Mouse (Mus musculus): Measurements from ENCODE around the gene Atp9a.

Gene Atp9a

DNA sequence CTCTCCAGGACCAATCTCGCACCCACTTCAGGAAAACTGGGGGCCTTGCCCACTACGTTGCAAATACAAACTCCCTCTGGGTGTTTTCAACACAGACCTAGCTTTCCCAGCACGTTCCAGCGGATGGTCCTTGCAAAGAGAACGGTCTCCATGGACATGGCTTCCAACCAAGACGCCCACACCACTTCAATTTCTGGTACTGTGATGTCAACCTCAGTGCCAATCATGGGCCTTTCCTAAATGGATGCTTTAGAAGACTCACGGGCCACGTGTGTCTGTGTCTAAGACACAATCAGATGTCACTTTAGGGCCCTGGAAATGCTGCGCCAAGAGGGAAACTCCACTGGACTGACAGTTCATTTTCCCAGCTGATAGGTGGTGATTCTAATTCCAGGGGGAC lies 60.7 kb downstream of the Atp9a start:
- no peak for DNase-seq (ENCODE audit: low spot score)

DNA sequence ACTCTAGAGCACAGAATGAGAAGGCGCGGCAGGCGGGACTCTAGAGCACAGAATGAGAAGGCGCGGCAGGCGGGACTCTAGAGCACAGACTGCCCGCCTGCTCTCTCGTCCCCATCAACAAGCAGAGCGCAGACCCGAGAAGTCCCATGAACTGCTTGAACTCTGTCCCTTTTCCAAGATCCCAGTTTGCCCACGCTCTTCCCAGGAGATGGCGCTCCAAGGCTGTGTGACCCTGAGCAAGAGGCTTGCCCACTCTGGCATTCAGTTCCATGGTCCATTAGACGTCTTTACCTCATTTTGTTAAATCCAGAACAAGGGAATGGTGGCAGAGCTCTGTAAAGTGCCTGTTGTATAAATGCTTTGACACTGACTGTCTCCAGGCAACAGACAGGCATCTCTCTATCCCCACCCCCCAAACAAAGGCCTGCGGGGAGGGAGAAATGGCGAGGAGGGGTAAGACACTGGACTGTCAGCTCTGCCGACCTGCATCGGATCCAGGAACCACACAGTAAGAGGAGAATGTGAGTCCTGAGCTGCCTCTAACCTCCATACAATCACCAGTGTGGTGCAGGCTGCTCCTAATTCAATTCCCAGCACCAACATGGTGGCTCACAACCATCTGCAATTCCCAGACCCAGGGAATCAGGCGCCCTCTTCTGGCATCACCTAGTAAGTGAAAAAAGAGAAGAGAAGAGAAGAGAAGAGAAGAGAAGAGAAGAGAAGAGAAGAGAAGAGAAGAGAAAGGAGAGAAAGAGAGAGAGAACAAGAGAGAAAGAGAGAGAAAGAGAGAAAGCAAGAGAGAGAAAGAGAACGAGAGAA lies 62.6 kb downstream of the Atp9a start:
- DNase-seq (ENCODE audit: low spot score) = no peak

DNA sequence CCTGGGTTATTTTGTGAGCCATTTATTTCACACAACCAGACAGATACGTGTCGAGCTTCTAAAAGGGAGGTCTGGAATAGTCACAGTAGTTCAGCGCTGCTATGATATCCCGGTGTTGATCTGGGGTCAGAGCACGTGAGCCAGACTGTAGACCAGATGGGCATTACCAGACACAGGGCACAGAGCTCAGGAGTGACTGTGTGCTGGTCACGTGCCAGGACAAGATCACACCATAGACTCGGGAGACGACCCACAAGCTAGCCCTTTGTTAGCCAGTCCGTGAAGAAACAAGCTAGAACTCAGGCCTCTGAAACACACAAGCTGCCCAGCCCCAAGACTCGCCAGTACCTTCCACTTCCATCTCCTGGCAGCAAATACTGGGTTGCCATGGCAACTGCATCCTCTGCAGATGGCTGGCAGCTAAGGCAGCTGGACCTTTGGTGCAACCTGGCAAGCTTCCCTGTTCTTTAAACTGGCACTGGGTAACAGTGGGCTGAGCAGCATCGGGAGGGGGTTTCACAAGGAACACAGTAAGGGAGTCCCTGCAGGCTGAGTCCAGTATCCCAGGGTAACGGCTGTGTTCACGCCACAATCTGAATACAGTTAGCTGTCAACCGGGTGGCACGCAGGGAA lies 63.4 kb downstream of the Atp9a start:
- no peak for DNase-seq (ENCODE audit: low spot score)

DNA sequence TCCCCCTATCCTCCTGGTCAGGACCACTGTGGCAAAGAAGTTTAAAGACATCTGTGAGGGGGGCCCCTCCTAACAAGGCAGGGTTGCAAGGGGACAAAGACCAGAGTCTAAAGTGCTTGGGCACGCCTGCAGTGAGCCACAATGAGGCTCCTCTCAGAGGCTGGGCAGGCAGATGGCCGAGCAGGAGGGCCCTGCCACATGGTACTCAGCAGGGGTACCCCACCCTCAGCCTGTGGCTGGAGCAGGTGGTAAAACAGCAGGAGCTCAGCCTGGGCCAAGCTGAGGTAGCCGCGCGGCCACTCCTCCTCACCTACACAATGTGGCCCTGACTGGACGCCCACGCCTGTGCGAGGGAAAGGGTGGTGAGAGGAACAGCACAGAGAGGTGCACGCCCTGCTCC lies 64.6 kb downstream of the Atp9a start:
- no peak for DNase-seq (ENCODE audit: low spot score)

DNA sequence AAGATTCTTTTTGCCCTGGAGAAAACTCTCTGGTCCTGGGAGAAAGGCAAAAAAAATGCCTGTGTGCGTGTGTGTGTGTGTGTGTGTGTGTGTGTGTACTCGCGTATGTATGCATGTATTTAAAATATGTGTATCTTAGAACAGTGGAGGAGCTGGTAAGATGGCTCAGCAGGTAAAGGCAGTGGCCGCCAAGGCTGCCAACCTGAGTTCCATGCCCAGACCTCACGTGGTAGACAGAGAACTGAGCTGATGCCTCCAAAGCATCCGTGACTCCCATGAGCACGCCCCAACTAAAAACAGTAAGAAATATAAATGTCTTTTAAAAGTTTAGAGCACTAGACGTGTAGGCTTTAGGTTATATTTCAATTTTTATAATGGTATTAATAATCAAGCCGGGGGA lies 70.5 kb downstream of the Atp9a start:
- no peak for DNase-seq (ENCODE audit: low spot score)

DNA sequence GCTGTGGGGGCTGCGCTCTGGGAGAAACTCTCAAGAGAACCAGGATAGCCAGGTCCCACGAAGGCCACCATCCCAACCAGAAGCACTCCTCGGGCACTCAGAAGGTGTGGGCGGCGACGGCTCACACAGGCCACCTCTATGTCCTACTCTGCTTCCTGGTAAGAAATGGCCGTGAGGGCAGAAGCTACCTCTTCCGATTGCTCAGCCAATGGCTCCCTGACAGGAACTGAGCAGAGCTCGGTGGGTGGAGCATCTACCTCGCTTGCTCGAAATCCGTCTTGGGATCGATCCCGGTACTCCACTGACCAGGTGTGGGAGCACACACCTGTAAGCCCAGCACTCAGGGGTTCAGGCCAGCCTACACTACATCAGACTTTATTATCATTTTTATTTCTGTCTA lies 72.0 kb downstream of the Atp9a start:
- DNase-seq (ENCODE audit: low spot score) = no peak

DNA sequence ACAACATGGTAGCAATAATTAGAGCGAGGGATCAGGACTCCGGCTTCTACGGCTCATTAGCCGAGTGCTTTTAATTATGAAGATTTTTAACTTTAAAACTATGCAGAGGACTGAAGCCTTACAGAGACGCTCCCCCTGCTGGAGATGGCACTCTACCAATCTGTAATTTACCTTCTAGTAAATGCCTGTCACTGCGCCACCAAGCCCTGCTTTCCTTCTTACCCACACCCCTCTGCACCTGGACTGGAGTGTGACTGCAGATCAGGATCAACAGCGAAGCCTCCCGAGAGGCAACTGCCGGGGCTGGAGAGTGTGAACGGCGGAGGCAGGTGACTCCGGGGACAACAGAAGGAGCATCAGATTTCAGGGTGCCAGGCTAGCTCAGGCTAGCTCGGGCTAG lies 72.4 kb downstream of the Atp9a start:
- DNase-seq (ENCODE audit: low spot score) = no peak

DNA sequence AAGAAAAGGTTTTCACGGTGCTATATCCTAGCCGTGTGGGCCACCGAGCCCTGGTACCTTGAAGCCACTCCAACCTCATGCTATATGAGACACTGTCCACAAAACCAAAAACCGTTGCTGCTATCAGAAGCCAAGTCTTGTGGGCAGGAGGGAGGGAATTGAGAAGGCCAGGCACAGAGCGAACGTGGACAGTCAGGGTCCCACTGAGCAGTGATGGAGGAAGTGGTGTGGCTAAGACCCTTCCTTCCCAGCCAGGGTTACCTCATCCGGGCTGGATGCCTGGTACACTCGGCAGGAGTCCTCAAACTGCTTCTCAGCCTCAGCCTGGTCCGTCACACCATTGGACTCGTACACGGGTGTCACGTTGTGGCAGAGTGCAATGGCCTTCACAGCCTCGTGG lies 74.5 kb downstream of the Atp9a start:
- DNase-seq (ENCODE audit: low spot score) = no peak

DNA sequence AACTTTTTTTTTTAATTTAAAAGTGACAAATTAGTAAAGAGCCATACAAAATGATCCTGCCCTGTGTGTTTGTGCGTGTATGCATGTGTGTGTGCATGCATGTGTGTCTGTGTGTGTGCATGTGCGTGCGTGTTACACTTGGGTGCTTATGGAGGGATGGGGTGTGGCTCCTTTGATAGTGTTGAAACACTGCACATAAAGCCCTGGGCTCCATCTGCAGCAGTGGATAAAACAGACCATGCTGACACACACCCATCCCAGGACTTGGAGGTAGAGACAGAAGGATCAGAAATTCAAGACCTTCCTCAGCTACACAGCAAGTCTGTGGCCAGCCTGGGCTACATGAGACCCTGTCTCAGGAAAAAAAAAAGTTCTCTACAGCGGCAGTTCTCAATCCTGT lies 76.5 kb downstream of the Atp9a start:
- DNase-seq (ENCODE audit: low spot score) = no peak

DNA sequence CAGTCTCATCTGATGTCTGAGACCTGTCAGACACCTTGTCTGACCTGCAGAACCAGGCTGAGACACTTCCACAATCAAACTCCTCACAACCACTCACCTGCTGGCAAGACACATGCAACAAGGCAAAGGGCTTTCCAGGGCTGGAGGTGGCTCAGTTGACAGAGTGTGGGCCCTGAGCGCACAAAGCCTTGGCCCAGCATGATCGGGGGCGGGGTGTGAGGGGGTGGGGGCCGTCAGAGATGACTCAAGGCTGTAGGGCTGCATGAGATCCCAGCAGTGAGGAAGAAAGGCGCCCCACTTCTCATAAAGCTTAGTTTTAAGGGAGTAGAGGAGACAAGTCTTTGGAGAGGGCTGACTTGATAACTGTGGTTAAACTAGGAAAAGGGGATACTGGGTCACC lies 78.5 kb downstream of the Atp9a start:
- no peak for DNase-seq (ENCODE audit: low spot score)

DNA sequence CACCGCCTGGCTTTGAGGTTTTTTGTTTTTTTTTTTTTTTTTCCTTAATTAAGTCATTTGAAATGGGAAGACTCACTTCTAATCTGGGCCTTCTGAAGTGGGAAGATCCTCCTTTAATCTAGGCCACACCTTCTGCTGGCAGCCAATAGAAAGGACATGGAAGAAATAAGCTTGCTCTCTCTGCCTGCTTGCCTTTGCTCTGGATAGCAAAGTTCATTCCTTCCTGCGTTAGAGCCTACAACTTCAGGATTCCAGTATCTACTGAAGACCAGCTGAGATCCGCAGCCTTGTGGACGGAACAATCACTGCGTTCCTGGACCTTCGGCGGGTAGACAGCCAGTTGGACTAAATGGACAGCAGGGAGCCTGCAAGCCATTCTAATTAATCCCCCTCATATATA lies 79.0 kb downstream of the Atp9a start:
- DNase-seq (ENCODE audit: low spot score) = no peak

DNA sequence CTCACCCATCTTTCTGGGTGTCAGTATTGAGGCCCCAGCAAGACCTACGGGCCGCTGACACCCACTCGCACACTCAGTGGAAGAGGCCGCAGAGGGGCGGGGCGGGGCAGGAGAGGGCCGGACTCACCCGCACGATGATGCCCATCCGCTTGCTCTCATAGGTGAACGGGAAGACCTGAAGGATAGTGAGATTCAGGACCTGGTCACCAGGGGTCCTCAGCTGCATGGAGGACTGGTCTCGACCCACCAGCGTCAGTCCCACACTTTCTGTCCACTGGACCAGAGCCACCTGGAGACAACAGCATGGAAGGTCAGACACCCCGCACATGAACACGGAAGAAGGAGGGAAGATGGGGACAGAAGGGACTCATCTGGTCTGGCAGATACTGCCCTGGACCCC lies 80.4 kb downstream of the Atp9a start:
- no peak for DNase-seq (ENCODE audit: low spot score)

DNA sequence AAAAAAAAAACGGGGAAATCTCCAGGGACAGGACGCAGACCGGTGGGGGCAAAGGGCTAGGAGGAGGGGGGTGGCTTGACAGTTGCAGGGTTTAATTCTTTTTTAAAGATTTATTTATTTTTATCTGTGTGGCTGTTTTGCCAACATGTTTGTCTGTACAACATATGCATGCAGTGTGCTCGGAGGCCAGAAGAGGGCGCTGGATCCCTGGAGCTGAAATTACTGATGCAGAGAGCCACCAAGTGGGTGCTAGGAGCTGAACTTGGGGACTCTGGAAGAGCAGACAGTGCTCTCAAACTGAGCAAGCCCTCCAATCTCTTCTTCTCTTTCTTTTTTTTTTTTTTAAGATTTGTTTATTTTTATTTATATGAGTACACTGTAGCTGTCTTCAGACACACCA lies 81.9 kb downstream of the Atp9a start:
- no peak for DNase-seq (ENCODE audit: low spot score)

DNA sequence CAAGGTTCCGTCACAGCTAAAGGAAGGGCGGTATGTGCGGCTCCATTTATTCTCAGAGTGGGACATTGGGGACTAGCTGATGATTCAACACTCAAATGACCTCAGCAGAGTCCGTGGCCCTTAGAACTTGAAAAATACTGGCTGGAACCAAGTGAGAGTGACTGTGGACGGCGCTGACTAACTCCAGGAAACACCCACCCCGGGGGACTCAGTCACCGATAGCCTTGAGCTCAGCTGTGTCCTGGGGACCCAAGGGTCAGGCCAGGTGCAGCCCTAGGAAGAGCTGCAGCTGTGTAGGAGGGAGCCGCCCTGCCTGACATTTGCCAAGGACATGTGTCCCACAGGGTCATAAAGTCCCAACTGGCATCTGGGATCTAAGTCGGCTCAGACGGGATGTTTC lies 83.7 kb downstream of the Atp9a start:
- DNase-seq (ENCODE audit: low spot score) = no peak

DNA sequence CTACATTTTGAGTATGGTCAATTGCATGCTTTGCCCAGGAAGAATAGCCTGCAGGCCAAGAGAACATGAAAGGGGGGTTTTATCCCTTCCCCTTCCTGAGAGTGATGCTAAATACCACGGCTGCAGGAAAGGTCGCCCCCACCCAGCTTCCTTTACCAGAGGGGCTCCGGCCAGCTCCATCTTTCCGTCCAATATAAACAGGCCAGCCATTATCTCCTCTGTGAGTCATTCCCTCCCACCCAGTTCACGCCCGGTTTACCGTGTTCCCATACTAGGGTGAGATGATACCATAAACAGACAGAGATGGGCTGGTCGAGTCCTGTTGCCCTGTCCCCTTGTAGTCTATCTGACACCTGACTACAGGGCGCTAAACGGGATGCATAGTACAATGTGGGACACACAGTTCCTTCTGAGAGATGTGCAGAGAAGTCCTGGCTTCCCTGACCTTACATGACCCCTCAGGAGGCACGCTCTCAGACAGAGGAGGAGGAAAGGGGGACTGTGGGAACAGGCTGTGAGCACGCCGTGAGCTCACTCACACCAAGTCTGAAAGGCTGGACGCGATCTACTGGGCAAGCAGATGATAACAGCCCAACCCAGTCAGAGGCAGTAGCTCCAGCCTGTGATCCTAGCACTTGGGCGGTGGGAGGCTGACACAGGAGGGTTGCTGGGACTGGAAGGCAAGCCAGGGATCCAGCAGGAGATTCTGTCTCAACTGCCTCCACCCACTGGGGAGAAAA lies 85.5 kb downstream of the Atp9a start:
- no peak for DNase-seq (ENCODE audit: low spot score)

DNA sequence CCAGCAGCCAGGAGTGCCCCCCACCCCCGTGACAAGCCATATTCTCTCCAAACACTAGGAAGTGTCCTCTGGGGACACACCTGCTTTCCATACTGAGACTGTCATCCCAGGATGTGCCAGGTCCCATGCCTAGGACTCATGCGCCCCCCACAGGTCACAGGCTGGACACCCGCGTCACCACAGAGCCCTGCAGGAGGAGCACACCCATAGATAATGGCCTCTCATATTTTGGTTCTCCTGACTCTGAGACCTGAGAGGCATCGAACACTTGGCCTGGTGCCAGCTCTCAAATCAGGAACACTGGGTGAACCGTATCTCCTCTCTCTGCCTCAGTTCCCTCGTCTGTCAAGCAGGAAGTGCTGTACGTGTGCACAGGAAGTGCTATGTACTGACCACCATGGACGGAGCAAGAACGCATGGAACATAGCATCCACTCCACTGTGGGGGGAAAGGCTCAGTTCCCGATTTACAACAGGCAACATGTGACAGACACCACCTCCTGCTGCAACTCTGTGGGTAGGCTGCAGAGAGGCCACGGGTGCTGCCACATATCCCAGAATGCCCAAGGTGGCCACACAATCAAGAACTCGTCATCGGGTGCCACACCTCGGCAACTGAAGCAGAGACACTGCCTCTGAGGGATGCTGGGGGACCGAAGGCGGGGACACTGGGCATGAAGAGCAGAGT lies 87.1 kb downstream of the Atp9a start:
- no peak for DNase-seq (ENCODE audit: low spot score)

DNA sequence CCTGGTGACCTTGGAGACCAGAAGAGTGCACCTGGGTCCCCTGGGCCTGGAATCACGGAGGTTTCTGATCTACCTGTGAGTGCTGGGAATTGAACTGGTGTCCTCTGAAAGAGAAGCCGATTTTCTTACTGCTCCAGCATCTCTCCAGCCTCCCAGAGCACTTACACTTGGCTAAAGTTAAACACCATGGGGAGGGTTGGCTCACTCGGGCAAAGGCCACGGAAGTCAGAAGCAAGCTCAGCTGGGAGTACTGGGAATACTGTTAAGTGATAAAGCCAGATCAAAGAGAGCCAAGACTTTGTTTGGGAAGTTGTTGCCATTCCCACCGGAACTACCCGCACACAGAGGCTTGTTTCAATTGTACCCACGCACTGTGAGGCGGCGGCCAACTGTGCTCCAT lies 87.7 kb downstream of the Atp9a start:
- no peak for DNase-seq (ENCODE audit: low spot score)

DNA sequence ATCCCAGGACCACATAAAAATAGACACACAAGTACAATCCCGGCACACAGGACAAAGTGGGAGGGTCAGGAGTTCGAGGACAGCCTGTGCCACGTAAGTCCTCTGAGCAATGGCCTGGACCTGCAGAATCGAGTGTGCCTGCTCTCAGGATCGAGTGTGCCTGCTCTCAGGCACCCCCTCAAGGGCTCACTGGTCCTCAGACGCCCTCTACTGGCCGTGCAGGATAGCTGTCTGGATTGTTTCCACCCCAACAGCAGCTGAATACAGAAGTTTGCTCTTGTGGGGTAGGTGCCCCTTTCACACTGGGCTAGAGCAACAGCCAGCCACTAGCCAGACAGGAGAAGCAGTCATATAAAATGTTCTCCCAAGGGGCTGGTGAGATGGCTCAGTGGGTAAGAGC lies 90.5 kb downstream of the Atp9a start:
- DNase-seq (ENCODE audit: low spot score) = no peak

DNA sequence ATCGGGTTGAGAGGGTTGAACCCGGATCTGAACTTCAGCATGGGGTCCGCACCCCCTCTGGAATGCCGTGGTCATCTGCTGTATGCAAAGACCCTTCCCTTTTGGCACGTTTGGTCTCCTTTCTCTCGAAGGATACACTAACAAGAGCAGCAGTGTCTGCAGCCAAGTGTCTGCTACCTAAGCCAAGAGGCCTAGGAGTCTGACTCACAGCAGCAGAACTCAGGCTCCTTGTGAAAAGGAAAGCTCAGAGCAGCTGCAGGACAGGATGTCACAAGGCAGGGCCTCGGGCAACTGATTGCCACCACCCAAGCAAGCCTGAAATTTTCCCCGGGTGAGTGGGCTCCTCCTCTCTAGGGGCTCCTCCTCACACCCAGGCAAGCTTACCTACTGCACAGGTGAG lies 94.0 kb downstream of the Atp9a start:
- DNase-seq (ENCODE audit: low spot score) = no peak

DNA sequence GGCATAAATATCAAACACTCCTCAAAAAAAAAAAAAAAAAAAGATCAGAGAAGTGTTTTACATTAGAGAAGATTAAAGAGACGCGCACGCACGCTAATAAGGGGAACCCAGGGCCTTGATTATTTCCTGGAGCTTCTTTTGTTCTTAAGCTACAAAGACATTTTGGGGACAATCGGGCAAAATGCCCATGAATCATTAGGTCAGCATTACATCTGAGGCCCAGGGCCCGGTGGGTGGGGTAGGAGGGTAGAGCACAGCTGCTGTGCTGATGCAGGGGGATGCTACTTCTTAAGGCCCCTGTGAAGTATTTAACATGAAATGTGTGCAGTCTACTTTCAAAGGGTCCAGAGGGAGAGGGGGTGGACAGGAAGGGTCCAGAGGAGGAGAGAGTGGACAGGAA lies 97.4 kb downstream of the Atp9a start:
- no peak for DNase-seq (ENCODE audit: low spot score)

DNA sequence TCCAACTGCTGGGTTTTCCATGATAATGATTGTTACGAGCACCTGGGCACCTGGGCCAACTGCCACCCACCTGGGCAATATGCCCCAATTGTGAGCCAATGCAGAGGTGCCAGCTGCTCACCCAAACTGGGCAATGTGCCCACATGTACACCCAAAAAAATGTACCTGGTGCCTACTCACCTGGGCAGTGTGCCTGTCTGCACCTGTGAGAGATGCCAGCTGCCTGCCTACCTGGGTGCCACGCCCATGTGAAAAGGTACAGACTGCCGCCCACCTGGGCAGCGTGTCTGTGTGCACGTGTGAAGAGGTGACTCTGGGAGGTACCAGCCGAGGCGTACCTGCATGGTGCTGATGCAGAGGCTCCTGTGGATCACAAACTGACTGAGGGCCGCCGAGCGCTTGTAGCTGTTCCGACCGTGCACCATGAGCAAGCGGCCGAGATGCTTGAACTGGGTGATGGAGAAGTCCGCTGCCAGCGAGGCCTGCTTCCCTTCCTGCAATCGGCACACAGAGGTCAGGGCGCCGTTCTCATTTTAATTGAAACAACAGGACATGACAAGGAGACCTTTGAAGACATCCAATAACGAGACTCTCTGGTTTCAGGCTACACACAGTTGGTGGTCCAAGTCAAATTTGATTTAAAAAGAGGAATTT lies 98.6 kb downstream of the Atp9a start:
- no peak for DNase-seq (ENCODE audit: low spot score)

DNA sequence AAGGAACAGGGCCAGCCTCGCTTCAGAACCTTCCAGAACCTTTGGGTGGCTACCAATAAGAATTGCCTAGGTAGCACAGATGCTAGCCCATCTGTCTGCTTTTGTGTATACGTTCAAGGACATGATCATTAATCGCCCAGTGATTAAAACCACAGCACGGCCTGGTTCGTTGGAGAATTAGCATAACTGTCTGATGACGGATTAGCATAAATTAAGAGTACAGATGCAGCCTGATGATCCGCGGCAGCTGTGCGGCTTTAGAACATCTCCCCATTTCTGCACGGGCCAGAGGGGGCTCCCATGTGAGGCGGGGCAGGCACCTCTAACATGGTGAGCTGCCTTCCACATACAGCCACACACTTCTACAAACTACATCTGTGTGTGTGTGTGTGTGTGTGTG lies 100.0 kb downstream of the Atp9a start:
- no peak for DNase-seq (ENCODE audit: low spot score)
